In the genomic region with DNA sequence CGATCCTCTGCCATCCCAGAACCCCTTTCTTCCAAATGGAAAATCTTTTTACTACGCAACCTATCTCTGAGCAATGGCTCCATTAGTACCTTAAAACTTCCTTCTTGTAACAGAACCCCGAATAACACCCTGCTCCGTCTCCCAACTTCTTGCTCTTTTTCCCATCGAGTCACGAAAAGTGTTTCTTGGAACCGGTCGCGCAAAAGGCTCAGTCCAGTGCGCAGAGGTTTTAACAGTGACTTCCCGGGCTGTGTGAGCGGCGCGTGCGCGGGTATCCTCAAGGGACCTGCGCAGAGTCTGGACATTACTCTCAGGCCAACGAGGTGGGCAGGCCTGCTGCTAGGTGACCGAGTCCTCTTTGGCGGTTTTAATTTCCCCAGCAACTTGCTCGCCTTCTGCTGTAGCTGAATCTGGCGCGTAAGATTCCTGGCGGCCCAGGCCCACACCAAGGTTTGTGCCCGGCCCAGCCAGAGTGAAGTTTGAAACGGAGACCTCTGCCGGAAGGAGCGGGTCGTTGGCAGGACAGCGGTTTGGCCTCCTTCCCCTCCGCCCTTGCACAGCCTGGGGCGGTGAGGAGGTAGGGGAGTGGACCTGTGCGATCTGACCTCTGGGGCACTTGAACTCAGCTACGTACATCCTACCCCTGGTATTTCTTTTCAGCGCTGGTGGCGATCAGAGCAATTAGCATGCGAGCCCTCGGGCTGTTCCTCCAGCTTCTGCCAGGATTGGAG, we compare ENCODE assay signal across 8 mouse cellular contexts.
A peak's percentile ranks its signal among the peaks of the same experiment; 100 is the strongest.
DNase-seq lines count a peak whose midpoint lies in the region; ATAC-seq and TF ChIP-seq lines count a peak whose summit lies in the region.

No protein-coding gene starts in this region.

- DNase-seq in R1 (ENCODE audit: low read depth, low spot score), result peak; percentile 58
- DNase-seq in cerebellum, adult 8-10 months, result peak; percentile 48
- peak; percentile 45 for DNase-seq in forebrain, postnatal 0 days
- peak; percentile 1 for DNase-seq in layer of hippocampus, adult 9-10 months (ENCODE audit: low spot score)
- DNase-seq in lung, postnatal 10 days, result peak; percentile 56
- peak; percentile 62 for DNase-seq in ovary, postnatal 36 days (ENCODE audit: low spot score)
- DNase-seq in thymus, postnatal 25 days, result peak; percentile 29

- H3K4me2 ChIP-seq in forebrain, postnatal 0 days (ENCODE audit: low read depth), result peak overlapping the region; percentile 100

- TF ChIP-seq CTCF in forebrain, postnatal 0 days (IDR thresholded peaks at IDR 0.05; ENCODE audit: low read depth), result peak; percentile 41; the same call in 1 of the 2 replicates

- peak overlapping the region; percentile 59 for H3K4me3 ChIP-seq in forebrain, postnatal 0 days (ENCODE audit: low read depth, low read length)

- no peak overlapping the region; the same call in 1 of the 2 replicates for H3K27ac ChIP-seq in forebrain, postnatal 0 days (ENCODE audit: low read depth, low read length)

- WGBS in forebrain, postnatal 0 days, result 3% methylated on average over 38 of the region's 38 CpGs

- peak overlapping the region; percentile 49 for H3K9ac ChIP-seq in forebrain, postnatal 0 days

- H3K27me3 ChIP-seq in forebrain, postnatal 0 days (ENCODE audit: insufficient read depth, low read length), result no peaks in the 10 kb centered on the region

- peak; percentile 79 for ATAC-seq in forebrain, postnatal 0 days
- peak; percentile 89 to 93 for ATAC-seq in hematopoietic stem cell, adult 5-6 weeks (replicated peaks in 1 of 2; ENCODE audit: insufficient read depth in 1 of 2, low FRiP score in 2 of 2, low TSS enrichment in 1 of 2, low read depth in 1 of 2, poor library complexity in 2 of 2, severe bottlenecking in 2 of 2)

- no peaks in the 10 kb centered on the region for H3K4me1 ChIP-seq in forebrain, postnatal 0 days (ENCODE audit: insufficient read depth)

- no peaks in the 10 kb centered on the region for H3K36me3 ChIP-seq in forebrain, postnatal 0 days (ENCODE audit: insufficient read depth)

- no peaks in the 10 kb centered on the region for H3K9me3 ChIP-seq in forebrain, postnatal 0 days (ENCODE audit: low read length)

Comparison
In these comparisons a context has a peak if more than half of its experiments do, and no peak if none do; other contexts are left out.
1. DNase-seq: peak in every context shown above with its lines; median percentile 62 in ovary, postnatal 36 days; 58 in R1; 56 in lung, postnatal 10 days; 48 in cerebellum, adult 8-10 months; 45 in forebrain, postnatal 0 days; 29 in thymus, postnatal 25 days; 1 in layer of hippocampus, adult 9-10 months.